Mouse (Mus musculus) MEL (cell line): ENCODE data around the gene Inhbe. TPM values are rescaled to one million over a fixed set of nuclear protein-coding genes. Genes with fewer than 3 reads are reported as not detected.
A peak's percentile ranks its signal among the peaks of the same experiment; 100 is the strongest.

Experiments
- DNase-seq: peaks from one replicate; pipeline ENCODE4 v3.0.0; 2011; ENCODE audit warnings: low read depth, low spot score
- H3K27ac ChIP-seq: 2 replicates; pipeline ENCODE4 v1.5.1; 2012; ENCODE audit warnings: low read depth, mild to moderate bottlenecking, control low read depth, low read length, moderate library complexity; ENCODE audit not compliant: control insufficient read depth
- H3K27me3 ChIP-seq, 2 experiments: fragments of 150-350 bp in 1 of 2; sonication (generic) in 1 of 2; 2 replicates each; pipeline ENCODE4 v1.6.1; 2012; ENCODE audit warnings: low read length in 2 of 2, mild to moderate bottlenecking in 2 of 2, improper control_type of control experiment in 1 of 2, moderate library complexity in 1 of 2; ENCODE audit not compliant: insufficient read depth in 2 of 2, control insufficient read depth in 1 of 2
- H3K36me3 ChIP-seq, 2 experiments: 2 replicates each; pipeline ENCODE4 v1.6.1; 2012 to 2014; ENCODE audit warnings: low read length in 2 of 2, improper control_type of control experiment in 1 of 2, inconsistent platforms in 1 of 2, mild to moderate bottlenecking in 1 of 2; ENCODE audit not compliant: insufficient read depth in 2 of 2, control insufficient read depth in 1 of 2
- H3K4me1 ChIP-seq, 2 experiments: fragments of 150-350 bp in 1 of 2; sonication (generic) in 1 of 2; 2 replicates each; pipeline ENCODE4 v1.6.1; 2012; ENCODE audit warnings: low read length in 2 of 2, improper control_type of control experiment in 1 of 2, mild to moderate bottlenecking in 1 of 2; ENCODE audit not compliant: insufficient read depth in 2 of 2, control insufficient read depth in 1 of 2
- H3K4me3 ChIP-seq, 2 experiments: fragments of 150-350 bp in 1 of 2; sonication (generic) in 1 of 2; 2 replicates each; pipeline ENCODE4 v1.5.1; 2012; ENCODE audit warnings: low read depth in 2 of 2, low read length in 2 of 2, mild to moderate bottlenecking in 2 of 2, moderate library complexity in 2 of 2, control low read depth in 1 of 2, improper control_type of control experiment in 1 of 2; ENCODE audit not compliant: control insufficient read depth in 1 of 2, insufficient read depth in 1 of 2
- H3K79me2 ChIP-seq: 2 replicates; pipeline ENCODE4 v1.6.1; 2012; ENCODE audit warnings: mild to moderate bottlenecking, low read length, moderate library complexity; ENCODE audit not compliant: control insufficient read depth, poor library complexity, insufficient read depth
- H3K9ac ChIP-seq: 2 replicates; pipeline ENCODE4 v1.6.1; 2012; ENCODE audit warnings: low read depth, mild to moderate bottlenecking, control low read depth, low read length, moderate library complexity; ENCODE audit not compliant: control insufficient read depth, poor library complexity, severe bottlenecking
- H3K9me3 ChIP-seq: fragments of 150-350 bp; sonication (generic); replicated peaks from 2 replicates; pipeline ENCODE4 v1.6.1; 2012; ENCODE audit warnings: mild to moderate bottlenecking, low read length, improper control_type of control experiment, moderate library complexity; ENCODE audit not compliant: insufficient read depth
- BHLHE40 ChIP-seq: IDR thresholded peaks from 2 replicates; pipeline ENCODE4 v1.6.1; 2012; ENCODE audit warnings: low read depth, mild to moderate bottlenecking, inconsistent platforms, low read length, improper control_type of control experiment, borderline replicate concordance
- CHD1 ChIP-seq: IDR thresholded peaks from 2 replicates; pipeline ENCODE4 v1.6.1; 2012; ENCODE audit warnings: low read depth, mild to moderate bottlenecking, inconsistent platforms, low read length, improper control_type of control experiment
- CHD2 ChIP-seq: IDR thresholded peaks from 2 replicates; pipeline ENCODE4 v1.6.1; 2011; ENCODE audit warnings: low read length, improper control_type of control experiment
- CTCF ChIP-seq, 3 experiments: IDR thresholded peaks in 2 of 3; conservative IDR thresholded peaks in 1 of 3; 2 replicates each; pipeline ENCODE4 v1.5.1; 2011 to 2012; ENCODE audit warnings: low read length in 3 of 3, low read depth in 2 of 3, mild to moderate bottlenecking in 2 of 3, improper control_type of control experiment in 1 of 3, inconsistent platforms in 1 of 3, mixed read lengths in 1 of 3, moderate library complexity in 1 of 3; ENCODE audit not compliant: control insufficient read depth in 1 of 3, insufficient read depth in 1 of 3, poor library complexity in 1 of 3, severe bottlenecking in 1 of 3
- ELF1 ChIP-seq: IDR thresholded peaks from 2 replicates; pipeline ENCODE4 v1.6.1; 2014; ENCODE audit warnings: low read depth, mild to moderate bottlenecking, inconsistent platforms, low read length, improper control_type of control experiment, moderate library complexity
- EP300 ChIP-seq, 2 experiments: IDR thresholded peaks; 2 replicates each; pipeline ENCODE4 v1.6.1; 2011; ENCODE audit warnings: improper control_type of control experiment in 2 of 2, low read length in 2 of 2, low read depth in 1 of 2, mild to moderate bottlenecking in 1 of 2
- ETS1 ChIP-seq: IDR thresholded peaks from 2 replicates; pipeline ENCODE4 v1.6.1; 2012; ENCODE audit warnings: low read depth, mild to moderate bottlenecking, inconsistent platforms, low read length, improper control_type of control experiment, moderate library complexity
- HCFC1 ChIP-seq: IDR thresholded peaks from 2 replicates; pipeline ENCODE4 v1.6.1; 2012; ENCODE audit warnings: low read depth, mild to moderate bottlenecking, inconsistent platforms, low read length, improper control_type of control experiment, moderate library complexity
- MAFK ChIP-seq: IDR thresholded peaks from 2 replicates; pipeline ENCODE4 v1.6.1; 2011; ENCODE audit warnings: low read depth, mild to moderate bottlenecking, low read length, improper control_type of control experiment, borderline replicate concordance
- MAX ChIP-seq: IDR thresholded peaks from 2 replicates; pipeline ENCODE4 v1.6.1; 2011; ENCODE audit warnings: low read length, improper control_type of control experiment
- MAZ ChIP-seq: IDR thresholded peaks from 2 replicates; pipeline ENCODE4 v1.6.1; 2012; ENCODE audit warnings: low read depth, mild to moderate bottlenecking, inconsistent platforms, low read length, improper control_type of control experiment
- MXI1 ChIP-seq: IDR thresholded peaks from 2 replicates; pipeline ENCODE4 v1.6.1; 2011; ENCODE audit warnings: mild to moderate bottlenecking, low read depth, low read length, improper control_type of control experiment
- MYC ChIP-seq: IDR thresholded peaks from 2 replicates; pipeline ENCODE4 v1.6.1; 2011; ENCODE audit warnings: low read depth, mild to moderate bottlenecking, low read length, improper control_type of control experiment, moderate library complexity
- NRF1 ChIP-seq: IDR thresholded peaks from 2 replicates; pipeline ENCODE4 v1.6.1; 2014; ENCODE audit warnings: low read depth, mild to moderate bottlenecking, inconsistent platforms, low read length, improper control_type of control experiment, moderate library complexity; ENCODE audit not compliant: poor library complexity, insufficient read depth, severe bottlenecking
- POLR2A ChIP-seq, 2 experiments: IDR thresholded peaks; 2 replicates each; pipeline ENCODE4 v1.6.1; 2011 to 2012; ENCODE audit warnings: low read length in 2 of 2, mild to moderate bottlenecking in 2 of 2, control low read depth in 1 of 2, improper control_type of control experiment in 1 of 2, low read depth in 1 of 2, moderate library complexity in 1 of 2; ENCODE audit not compliant: control insufficient read depth in 1 of 2, insufficient read depth in 1 of 2, poor library complexity in 1 of 2
- POLR2AphosphoS2 ChIP-seq: IDR thresholded peaks from 2 replicates; pipeline ENCODE4 v1.6.1; 2011; ENCODE audit warnings: low read length, improper control_type of control experiment
- RAD21 ChIP-seq: IDR thresholded peaks from 2 replicates; pipeline ENCODE4 v1.6.1; 2011; ENCODE audit warnings: mild to moderate bottlenecking, low read depth, low read length, improper control_type of control experiment
- RCOR1 ChIP-seq: IDR thresholded peaks from 2 replicates; pipeline ENCODE4 v1.6.1; 2012; ENCODE audit warnings: low read depth, mild to moderate bottlenecking, inconsistent platforms, low read length, improper control_type of control experiment
- SIN3A ChIP-seq: IDR thresholded peaks from 2 replicates; pipeline ENCODE4 v1.6.1; 2012; ENCODE audit warnings: low read length, improper control_type of control experiment, inconsistent platforms
- SMC3 ChIP-seq: IDR thresholded peaks from 2 replicates; pipeline ENCODE4 v1.6.1; 2011; ENCODE audit warnings: low read depth, low read length, improper control_type of control experiment
- TBP ChIP-seq: IDR thresholded peaks from 2 replicates; pipeline ENCODE4 v1.8.0; 2011; ENCODE audit warnings: low read depth, low read length, improper control_type of control experiment
- TCF12 ChIP-seq: IDR thresholded peaks from 2 replicates; pipeline ENCODE4 v1.6.1; 2014; ENCODE audit warnings: low read depth, mild to moderate bottlenecking, inconsistent platforms, low read length, improper control_type of control experiment, moderate library complexity
- USF1 ChIP-seq: IDR thresholded peaks from 2 replicates; pipeline ENCODE4 v1.6.1; 2014; ENCODE audit warnings: low read depth, mild to moderate bottlenecking, inconsistent platforms, low read length, improper control_type of control experiment, moderate library complexity
- ZNF384 ChIP-seq: IDR thresholded peaks from 2 replicates; pipeline ENCODE4 v1.6.1; 2012; ENCODE audit warnings: low read depth, mild to moderate bottlenecking, inconsistent platforms, low read length, improper control_type of control experiment
- polyA plus RNA-seq, 2 experiments: library from polyadenylated mRNA; stranded (reverse) in 1 of 2; unstranded in 1 of 2; fragments of >175 nt in 1 of 2; fragments of >200 nt in 1 of 2; gene quantifications; 2 replicates each; pipeline versions ENCODE4 v1.2.1 to v1.2.4; 2012; ENCODE audit warnings: low replicate concordance in 2 of 2, low read depth in 1 of 2; ENCODE audit not compliant: insufficient read length in 2 of 2, insufficient read depth in 1 of 2, missing spikeins in 1 of 2
- total RNA-seq: library from RNA; depleted of rRNA; stranded (reverse); fragments of 300-350 nt; gene quantifications from 2 replicates; pipeline ENCODE4 v1.2.3, GENCODE M21; 2012

Inhbe gene
- total and polyA plus RNA-seq, 3 experiments, result 0.03 TPM; not detected in 2

- Histone ChIP-seq H3K4me1 (peaks cover 8 to 15% of the 10 kb centered on the region in 2 experiments), H3K9ac (no peak overlapping the region), H3K27ac (no peak overlapping the region), H3K9me3 (no peaks in the 10 kb centered on the region), H3K36me3 (peaks cover 0 to 8% of the 10 kb centered on the region in 2 experiments; a peak in 2 of 4 replicates), H3K79me2 (peaks cover 2% of the 10 kb centered on the region; the same call in 1 of the 2 replicates), H3K4me3 (peak overlapping the region; percentile 53 to 89), H3K27me3 (no peaks in the 10 kb centered on the region)
- TF ChIP-seq MYC (0 out of 2 replicates have a peak, but pooled peaks have one; percentile 40), SIN3A (peak; percentile 45; the same call in 1 of the 2 replicates), POLR2AphosphoS2 (no peak), HCFC1 (0 out of 2 replicates have a peak, but pooled peaks have one; percentile 44), ZNF384 (no peak), MAX (peak; percentile 38; the same call in 1 of the 2 replicates), RCOR1 (0 out of 2 replicates have a peak, but pooled peaks have one; percentile 8), CTCF (IDR thresholded peaks at IDR 0.05 in 2 of 3, conservative IDR thresholded peaks at IDR 0.05 in 1 of 3; ENCODE audit: control insufficient read depth in 1 of 3, insufficient read depth in 1 of 3, low read depth in 2 of 3, low read length in 3 of 3, poor library complexity in 1 of 3, severe bottlenecking in 1 of 3) (peak; percentile 49 to 66 (median 60)), SMC3 (peak; percentile 55), RAD21 (peak; percentile 15)
- DNase-seq, result peak; percentile 91
Measured at GRCm38 (mm10) chr10:127324495-127324894, 29.7 kb downstream of the Inhbe start.

- Histone ChIP-seq H3K27ac (peak overlapping the region; percentile 64), H3K79me2 (peaks cover 2% of the 10 kb centered on the region; the same call in 1 of the 2 replicates), H3K9ac (peak overlapping the region; percentile 71)
- TF ChIP-seq BHLHE40 (0 out of 2 replicates have a peak, but pooled peaks have one; percentile 19), POLR2A (IDR thresholded peaks at IDR 0.05; ENCODE audit: control insufficient read depth in 1 of 2, insufficient read depth in 1 of 2, low read depth in 1 of 2, low read length in 2 of 2, poor library complexity in 1 of 2) (peak in 1 of 2 experiments; percentile 58; a peak in 2 of 4 replicates), TCF12 (0 out of 2 replicates have a peak, but pooled peaks have one; percentile 8), MYC (no peak), SIN3A (peak; percentile 67), POLR2AphosphoS2 (no peak), NRF1 (peak; percentile 18; the same call in 1 of the 2 replicates), USF1 (no peak), ELF1 (peak; percentile 78), MAZ (peak; percentile 98), HCFC1 (peak; percentile 62; the same call in 1 of the 2 replicates), ZNF384 (peak; percentile 90), MXI1 (peak; percentile 60; the same call in 1 of the 2 replicates), MAFK (no peak), CHD1 (no peak), TBP (peak; percentile 63), EP300 (IDR thresholded peaks at IDR 0.05; ENCODE audit: low read depth in 1 of 2, low read length in 2 of 2) (peak; percentile 6 to 43; a peak in 3 of 4 replicates), ETS1 (0 out of 2 replicates have a peak, but pooled peaks have one; percentile 45), CHD2 (peak; percentile 29; the same call in 1 of the 2 replicates)
- TF ChIP-seq, all 39 proteins: peak for 14
- Histone ChIP-seq H3K4me3 (peak overlapping the region; percentile 53 to 89), H3K9me3 (no peaks in the 10 kb centered on the region), H3K4me1 (peaks cover 11 to 19% of the 10 kb centered on the region in 2 experiments), H3K36me3 (peaks cover 0 to 11% of the 10 kb centered on the region in 2 experiments; a peak in 2 of 4 replicates), H3K27me3 (no peaks in the 10 kb centered on the region)
- DNase-seq, result peak; percentile 85
Measured at GRCm38 (mm10) chr10:127323131-127323855, 30.9 kb downstream of the Inhbe start.
